Mouse (Mus musculus) natural killer cell, adult 2 months (primary cell): ENCODE data around the gene Nelfb.
"Not testable (repeated sequence)": the region's sequence is repeated elsewhere in the genome, so short reads cannot be mapped to it uniquely, and the experiment has no call there.

ENCODE experiments used
- DNase-seq, 2 experiments: peaks; one replicate each; pipeline ENCODE4 v3.0.0; 2022; ENCODE audit warnings: low spot score in 2 of 2

Gene Nelfb

DNA sequence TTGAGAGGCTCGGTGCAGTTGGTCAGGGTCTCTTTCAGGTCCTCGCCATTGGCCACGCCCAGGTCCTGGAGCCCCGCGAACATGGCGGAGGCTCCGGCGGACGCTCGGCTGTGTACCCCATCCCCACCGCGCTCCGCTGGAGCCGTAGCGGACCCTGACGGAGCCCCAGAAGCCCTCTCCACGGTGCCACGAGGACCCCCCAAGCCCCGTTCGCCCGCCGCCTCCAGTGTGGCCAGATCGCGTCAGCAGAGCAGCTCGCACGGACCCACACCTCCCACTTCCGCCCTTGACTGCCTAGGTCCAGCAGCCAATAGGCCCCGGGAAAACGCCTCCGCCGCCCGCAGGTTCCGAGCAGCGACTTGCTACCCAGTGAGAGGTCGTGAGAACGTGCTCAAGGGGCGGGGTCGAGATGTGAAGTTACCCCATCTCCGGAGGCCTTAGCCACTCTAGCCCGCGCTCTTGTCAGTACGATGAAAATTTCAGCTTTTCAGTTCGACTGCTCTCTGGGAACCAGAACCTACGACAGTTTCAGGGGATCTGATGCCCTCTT, at the start of gene Nelfb:
Gene Nelfb (minus strand): TSS at position 369 of the 550 bp plus-strand sequence.
- DNase-seq, result peak; percentile 90 to 92

DNA sequence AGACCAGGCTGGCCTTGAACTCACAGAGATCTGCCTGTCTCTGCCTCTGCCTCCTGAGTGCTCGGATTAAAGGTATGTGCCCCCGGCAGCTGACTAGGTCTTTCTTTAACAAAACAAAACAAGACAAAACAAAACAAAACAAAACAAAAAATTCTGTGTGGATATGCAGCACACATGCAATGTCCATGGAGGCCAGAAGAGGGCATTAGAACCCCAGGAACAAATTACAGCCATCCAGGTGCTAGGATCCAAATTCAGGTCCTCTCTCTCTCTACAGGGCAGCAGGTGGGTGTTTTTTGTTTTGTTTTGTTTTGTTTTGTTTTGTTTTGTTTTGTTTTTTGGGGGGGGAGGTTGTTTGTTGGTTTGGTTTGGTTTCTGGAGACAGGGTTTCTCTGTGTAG, 47.6 kb upstream of the Nelfb start:
- DNase-seq, result no peak

DNA sequence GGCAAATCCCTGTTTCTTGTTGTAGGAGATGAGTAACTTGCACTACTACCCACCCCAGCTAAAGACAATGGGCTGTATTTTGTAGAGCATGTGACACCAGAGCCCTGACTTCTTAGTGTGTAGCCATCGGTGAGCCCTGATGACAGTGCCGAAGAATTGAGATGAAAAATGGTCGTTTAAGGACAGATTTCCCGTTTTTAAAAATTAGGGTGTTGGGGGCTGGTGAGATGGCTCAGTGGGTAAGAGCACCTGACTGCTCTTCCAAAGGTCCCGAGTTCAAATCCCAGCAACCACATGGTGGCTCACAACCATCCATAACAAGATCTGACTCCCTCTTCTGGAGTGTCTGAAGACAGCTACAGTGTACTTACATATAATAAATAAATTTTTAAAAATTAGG, 46.0 kb upstream of the Nelfb start:
- DNase-seq, result not testable (repeated sequence)

DNA sequence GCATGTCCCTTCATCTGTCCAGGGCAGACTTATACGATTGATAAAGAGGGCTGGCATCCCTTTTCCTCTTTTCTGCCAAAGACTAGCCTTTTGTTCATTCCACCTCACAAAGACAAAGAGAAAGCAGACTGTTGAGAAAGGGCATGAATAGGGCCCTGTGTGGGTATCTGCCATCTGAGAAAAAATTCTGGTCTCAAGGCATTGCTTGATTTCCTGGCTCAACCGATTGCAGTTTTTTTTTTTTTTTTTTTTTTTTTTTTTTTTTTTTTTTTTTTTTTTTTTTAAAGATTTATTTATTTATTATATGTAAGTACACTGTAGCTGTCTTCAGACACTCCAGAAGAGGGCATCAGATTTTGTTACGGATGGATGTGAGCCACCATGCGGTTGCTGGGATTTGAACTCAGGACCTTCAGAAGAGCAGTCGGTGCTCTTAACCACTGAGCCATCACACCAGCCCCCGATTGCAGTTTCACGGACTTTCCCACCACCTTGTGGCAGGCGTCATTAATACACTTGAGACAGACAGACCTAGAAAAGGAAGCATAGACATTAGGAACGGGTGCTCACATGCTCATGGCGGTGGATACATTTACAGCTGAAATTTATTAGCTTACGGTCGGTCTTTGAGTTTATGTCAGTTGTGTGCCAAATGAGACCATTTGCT, 45.3 kb upstream of the Nelfb start:
- peak; percentile 57 to 75 for DNase-seq

DNA sequence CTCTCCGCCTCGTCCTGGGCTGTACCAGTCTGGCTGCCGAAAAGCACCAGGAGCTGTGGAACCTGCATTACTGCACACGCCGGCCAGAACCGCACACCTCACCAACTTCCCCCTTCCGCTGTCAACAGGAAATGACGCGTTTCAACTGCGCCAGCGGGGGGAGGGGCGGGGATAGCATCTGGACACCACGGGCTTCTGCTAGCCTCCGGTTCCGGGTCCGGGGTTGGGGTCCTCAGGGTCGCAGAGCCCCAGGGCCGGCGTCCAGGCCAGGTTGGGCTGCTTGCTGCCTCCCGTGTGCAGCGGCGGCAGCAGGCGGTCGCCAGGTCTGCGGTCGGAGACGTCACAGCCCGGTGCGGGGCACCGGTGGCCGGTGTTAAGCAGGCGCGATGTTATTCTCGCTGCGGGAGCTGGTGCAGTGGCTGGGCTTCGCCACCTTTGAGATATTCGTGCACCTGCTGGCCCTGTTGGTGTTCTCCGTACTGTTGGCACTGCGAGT, 44.0 kb upstream of the Nelfb start, which contains the start of gene Tmem203:
Gene Tmem203 (plus strand): TSS at position 156 of the 496 bp plus-strand sequence.
- DNase-seq, result peak; percentile 86 to 88

DNA sequence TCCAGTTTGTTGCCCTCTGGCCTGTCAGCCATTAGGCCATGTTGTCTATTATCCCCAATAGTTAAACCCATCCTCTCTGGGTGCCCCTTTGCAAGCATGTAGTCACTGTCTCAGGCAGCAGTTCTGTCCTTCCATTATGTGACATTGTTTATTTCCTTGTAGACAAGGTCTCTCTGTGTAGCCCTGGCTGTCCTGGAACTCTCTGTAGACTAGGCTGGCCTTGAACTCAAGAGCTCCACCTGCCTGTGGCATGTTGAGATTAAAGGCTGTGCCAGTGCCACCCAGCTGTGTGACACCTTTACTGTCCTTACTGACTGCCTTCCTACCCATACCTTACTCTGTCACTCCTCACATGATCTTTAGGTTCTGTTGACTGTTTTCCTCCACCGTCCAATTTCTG, 41.0 kb upstream of the Nelfb start:
- no peak for DNase-seq

DNA sequence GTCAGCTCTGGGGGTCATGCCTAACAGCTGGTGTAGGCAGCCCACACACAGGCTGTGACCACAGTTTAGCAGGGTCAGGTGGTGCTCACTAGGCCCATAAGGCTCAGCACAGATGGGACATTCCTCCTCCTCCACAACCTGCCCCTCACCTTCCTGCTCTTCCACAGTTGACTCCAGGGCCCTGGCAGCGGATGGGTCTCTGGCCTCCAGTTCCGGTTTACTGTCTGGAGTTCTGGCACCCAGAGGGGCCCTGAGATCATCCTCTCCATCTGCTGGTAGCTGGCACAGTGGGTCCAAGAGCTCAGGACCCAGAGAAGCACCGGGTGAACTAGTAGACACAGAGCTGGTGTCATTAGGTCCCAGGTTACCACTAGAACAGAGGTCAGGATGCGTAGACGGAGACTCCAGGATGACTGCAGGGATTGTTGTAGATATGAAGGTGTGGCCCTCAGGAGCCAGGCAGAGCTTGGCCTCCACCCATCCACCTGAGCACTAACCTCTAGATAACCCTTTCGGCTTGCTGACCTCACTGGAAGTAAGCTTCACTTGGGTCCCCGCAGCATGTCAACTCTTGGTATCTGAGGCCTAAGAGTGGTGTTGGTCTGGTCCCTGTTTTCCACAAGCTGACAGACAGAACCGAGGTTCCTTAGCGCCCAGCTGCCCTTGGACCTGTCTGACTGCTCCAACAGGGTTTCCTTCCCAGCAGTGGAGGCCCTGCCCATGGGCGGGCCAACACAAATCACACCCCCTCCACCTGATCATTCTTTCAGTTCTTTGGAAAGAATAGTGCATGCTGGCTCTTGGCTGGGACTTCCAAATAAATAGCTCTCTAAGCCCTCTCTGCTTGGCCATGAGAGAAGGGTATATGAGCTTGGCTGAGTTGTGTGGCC, 35.1 kb upstream of the Nelfb start, which contains the start of gene AL732309.1:
Gene AL732309.1 (minus strand): TSS at position 681 of the 890 bp plus-strand sequence.
- DNase-seq, result no peak

DNA sequence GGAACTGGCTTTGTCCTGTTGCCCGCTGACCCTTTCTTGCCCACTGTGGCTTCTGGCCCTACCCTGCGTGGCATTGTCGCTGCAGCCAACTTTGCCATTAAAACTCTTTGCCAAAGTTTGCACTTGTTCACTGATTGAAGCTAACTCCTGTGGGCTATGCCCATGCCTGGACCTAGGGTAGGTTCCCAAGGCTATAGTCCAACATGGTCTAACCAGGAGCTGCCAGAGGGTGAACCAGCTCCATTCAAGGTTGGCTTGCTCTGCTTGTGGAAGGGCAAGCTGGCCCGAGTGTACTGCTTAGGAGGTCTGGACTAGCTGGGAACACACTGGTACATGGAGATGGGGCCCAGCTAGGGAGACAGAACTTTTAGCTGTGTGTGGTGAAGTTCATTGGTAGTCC, 32.9 kb upstream of the Nelfb start:
- no peak for DNase-seq

DNA sequence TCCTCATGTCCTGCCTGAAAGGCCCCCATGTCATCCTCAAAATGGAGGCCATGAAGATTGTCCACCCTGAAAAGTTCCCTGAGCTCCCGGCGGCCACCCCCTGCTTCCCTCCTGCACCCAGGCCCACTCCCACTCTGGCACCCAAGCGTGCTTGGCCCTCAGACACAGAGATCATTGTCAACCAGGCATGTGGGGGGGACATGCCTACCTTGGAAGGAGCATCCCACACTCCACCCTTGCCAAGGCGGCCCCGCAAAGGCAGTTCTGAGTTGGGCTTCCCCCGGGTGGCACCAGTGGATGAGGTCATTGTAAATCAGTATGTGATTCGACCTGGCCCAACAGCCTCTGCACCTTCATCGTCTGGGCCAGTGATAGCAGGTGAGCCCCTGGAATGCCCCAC, 32.1 kb upstream of the Nelfb start:
- DNase-seq, result no peak

DNA sequence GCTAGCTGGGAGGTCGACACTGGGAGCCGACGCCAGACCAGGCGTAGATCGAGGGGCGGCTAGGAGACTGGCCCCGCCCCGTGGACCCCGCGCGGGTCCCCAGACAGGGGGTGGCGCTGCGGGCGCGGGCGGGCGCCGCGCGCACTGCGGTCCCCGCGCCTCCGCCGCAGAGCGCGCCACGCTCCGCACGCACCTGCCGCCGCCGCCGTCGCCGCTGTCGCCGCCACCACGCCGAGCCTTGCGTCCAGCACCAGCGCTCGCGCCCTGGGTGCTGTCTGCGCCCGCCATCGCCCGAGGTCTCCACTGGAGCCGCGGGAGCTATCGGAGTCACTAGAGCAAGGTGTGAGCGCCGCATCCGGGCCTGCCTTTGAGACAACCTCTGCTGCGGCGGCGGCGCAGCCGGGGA, 30.8 kb upstream of the Nelfb start, which contains the start of the genes Rnf208 and Cysrt1:
Gene Rnf208 (plus strand): TSS at position 155 of the 406 bp plus-strand sequence.
Gene Cysrt1 (minus strand): TSS at position 352 of the 406 bp plus-strand sequence.
- DNase-seq, result no peak

DNA sequence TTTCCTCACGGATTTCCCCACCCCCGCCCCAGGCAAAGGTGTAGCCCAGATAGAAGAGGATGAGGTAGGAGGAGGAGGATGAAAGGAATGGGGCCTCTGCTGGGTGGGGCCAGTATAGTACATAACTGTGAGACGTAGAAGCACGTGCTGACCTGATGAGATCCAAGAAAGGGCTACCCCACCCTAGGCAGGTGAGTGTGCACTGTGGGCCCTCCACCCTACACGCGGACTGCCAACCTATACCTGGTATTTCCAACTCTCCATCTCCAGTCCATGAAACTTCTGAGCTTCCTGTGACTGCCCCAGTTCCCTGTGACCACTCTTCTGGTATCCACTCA, 30.1 kb upstream of the Nelfb start:
- DNase-seq, result no peak

DNA sequence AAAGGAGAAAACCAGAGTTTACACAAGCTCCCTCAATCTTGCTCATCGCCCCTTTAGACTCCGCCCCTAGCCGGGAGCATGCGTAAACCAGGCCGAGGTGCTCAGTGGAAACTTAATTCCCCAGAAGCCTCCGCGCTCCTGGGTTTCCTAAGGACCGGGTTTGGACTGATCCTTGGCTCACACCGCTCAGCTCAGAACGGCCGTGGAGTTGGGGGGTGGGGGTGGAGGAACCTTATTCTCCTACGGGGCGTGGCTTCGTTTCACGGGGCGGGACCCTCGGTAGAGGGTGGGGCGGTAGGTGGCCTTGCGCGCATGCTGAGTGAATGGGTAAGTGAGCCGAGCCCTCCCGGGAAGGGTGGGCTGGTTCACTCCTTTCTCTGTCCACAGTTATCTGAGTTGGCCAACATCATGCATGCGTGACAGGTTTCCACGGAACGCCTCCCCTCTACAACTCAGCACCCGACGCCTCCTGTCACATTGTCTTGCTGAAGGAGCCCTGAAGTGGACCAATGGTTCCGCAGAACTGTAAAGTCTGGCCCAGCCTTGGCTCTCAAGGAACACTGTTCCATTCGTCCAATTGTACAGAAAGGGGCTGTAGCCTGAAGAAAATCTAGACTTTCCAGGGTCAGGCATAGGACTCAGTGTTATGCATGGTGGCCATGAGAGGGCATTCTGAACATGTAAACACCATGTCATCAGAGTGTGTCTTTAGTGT, 29.6 kb upstream of the Nelfb start:
- peak in 1 of 2 experiments; percentile 18 for DNase-seq

DNA sequence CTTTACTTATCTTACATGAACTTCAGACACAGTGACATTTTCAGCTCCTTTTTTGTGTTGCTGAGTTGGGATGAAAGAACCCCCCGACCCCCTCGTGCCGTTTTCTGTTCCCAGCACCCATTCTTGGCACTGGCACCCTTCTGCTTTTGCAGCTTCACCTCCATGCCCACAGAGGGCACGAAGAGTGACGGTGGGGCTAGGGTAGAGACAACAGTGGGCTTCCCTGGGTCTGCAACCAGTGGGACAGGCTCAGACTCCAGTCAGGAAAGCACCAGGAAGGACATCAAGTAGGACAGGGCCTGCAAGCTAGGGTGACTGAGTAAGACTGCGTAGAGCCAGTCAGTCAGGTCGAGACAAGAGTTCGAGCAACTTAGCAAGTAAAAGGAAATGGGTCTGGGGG, 29.0 kb upstream of the Nelfb start:
- DNase-seq, result no peak

DNA sequence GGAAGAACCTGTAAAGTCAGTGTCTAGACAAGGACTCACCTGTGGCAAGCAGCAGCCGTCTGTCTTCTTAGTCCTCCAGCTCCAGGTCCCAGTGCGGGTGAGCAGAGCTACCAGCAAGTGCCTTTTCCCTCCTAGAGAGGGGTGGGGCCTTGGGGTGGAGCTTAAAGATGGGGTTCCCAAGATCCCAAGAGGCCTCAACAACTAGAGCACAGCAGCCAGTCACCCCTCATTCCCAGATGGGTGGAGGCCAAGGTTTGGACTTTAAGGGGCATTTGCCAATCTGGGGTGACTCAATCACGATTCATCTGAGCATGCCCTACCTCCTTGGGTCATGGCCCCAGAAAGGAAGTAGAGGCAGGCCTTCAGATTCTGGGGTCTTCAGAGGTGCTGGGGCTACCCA, 28.5 kb upstream of the Nelfb start:
- no peak for DNase-seq

DNA sequence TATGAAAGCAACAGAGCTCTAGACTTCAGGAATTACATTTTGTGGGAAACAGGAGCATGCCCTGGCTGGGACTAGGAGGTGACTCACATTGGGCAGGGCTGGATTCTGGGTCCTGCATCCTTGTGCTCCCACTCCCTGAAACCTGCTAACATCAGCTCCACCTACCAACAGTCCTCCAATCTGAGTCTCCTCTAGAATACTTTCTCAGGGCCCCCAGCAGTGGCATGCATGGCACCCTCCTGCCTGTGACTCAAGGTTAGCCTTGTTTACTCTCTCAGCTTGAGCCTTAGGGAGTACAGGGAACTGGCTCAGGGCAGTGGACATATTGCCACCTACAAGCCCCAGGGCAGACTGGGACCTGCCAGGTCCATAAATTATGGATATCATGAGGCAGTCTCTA, 26.8 kb upstream of the Nelfb start:
- no peak for DNase-seq

DNA sequence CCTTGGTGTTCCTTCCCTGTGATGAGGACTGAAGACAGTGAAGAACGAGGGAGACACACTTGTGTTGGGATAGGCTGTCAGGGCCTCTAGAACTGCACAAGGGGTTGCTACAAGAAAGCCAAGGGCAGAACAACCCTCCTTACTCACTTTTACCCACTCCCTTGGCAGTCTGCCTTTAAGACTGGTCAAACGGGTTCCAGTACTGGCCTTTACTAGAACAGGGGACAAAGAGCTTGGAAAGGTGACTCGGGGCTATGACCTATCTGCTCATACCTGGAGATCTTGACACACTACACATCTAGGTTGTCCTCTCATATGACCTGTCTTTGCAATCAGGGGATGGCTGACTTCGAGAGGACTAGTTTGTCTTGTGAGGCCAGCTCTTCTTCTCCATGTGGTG, 26.2 kb upstream of the Nelfb start:
- no peak for DNase-seq

DNA sequence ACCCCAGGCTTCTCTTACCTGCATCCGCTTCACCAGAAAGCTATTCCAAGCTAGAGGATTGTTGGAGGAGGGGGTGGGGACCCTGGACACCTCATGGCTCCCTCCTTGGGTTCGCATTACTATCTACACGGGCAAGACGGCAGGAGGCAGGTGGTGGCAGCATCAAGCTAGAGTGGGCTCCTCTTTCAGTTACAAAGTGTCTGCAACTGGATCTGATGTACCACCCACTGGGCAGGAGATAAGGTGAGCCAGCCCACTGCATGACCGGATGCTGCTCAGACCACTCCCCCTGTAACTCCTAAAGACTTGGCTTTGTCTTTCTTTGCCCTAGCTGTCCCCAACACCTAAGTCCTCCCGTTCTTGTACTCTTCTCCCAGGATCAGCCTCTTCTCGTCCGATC, 25.3 kb upstream of the Nelfb start, which contains the start of gene Rnf224:
Gene Rnf224 (minus strand): TSS at position 174 of the 400 bp plus-strand sequence.
- no peak for DNase-seq

DNA sequence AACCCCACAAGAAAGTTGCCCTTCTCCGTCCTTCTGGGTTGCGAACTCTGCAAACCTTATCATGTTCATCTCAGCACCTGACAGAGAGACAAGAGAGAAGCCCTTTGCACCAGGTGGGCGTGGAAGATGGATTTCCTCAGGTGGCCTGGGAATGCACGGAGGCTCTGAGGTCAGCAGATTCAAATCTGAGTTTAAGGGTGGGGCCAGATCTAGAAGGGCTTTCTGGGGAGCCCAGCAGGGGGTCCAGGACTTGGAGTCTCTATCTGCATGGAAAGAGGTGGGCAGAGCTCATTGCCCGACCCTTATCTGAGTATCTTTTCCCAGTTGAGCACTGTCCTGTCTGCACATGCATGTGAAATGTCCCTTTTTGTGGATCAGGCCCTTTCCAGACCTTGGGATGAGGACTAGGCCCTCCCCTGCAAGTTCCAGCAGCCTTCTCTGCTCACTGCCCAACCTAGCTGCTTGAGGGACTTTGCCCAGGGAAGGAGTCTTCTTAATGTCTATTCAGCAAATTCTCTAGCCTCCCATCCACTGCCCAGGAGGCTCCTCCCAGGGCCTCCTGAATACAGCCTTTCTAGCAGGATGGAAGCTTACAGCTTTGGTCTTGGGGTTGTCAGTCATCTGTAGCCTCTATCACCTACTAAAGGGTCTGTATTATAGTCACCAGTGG, 23.4 kb upstream of the Nelfb start:
- DNase-seq, result no peak

DNA sequence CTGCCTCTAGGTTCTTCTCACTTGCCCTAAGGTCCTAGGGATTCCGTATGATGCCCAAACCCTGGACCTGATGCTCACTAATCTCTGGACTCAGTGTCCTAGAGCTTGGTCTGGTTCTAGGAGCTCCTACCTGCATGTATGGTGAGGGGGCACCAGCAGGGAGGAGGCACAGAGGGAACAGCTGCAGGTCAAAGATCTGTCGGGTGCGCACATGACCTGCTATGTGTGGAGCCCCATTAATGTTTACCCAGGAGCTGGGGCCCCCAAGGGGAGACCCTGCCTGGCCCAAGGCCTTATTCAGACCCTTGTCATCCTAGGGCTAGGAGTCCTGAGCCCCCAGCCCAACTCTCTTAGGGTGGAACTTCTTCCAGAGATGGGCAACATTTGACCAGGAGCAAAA, 22.8 kb upstream of the Nelfb start, which contains the start of gene Slc34a3:
Gene Slc34a3 (minus strand): TSS at position 315 of the 400 bp plus-strand sequence.
- DNase-seq, result no peak

DNA sequence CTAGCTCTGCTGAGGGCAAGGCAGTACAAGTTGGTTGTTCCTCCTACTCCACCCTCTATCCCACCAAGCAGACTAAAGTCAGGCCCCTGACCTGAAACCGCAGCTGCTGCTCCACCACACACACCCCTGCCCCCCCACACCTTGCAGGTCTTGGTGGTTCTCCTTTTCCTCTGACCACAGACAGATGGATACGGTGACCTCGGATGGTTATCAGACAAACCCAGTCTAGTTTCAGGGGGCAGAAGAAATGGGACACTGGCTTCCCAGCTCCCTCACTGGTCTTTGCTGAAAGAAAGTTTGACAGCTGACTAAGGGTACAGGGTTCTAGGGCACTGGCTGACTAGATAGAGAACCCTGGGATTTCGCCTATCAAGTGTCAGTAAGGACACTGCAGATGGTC, 22.1 kb upstream of the Nelfb start:
- DNase-seq, result no peak

DNA sequence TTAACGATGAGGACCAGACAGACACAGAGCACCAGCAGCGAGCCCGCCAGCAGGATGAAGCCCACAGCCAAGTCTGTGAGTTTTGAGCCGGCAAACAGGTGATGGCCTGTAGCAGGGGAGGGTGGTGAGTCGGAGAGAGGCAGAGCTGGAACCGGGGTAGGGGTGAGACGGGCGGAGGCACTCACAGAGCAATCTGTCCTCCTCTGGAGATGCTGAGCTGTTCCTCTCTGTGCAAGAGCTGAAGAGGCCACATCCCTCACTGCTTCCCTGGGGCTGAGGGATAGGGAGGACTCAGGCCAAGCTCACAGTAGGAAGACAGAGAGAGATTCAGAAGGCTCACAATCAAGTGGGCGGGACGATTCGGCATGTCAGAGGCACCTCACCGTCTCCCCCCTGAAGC, 19.7 kb upstream of the Nelfb start:
- DNase-seq, result no peak
